Mouse (Mus musculus): Measurements from ENCODE around the gene Gm20503. TPM values are rescaled to one million over a fixed set of nuclear protein-coding genes. Genes with fewer than 3 reads are reported as not detected.
A peak's percentile ranks its signal among the peaks of the same experiment; 100 is the strongest.

Gene Gm20503
- polyA plus RNA-seq, 1 experiment from 2014 or later: 10.1 TPM

DNA sequence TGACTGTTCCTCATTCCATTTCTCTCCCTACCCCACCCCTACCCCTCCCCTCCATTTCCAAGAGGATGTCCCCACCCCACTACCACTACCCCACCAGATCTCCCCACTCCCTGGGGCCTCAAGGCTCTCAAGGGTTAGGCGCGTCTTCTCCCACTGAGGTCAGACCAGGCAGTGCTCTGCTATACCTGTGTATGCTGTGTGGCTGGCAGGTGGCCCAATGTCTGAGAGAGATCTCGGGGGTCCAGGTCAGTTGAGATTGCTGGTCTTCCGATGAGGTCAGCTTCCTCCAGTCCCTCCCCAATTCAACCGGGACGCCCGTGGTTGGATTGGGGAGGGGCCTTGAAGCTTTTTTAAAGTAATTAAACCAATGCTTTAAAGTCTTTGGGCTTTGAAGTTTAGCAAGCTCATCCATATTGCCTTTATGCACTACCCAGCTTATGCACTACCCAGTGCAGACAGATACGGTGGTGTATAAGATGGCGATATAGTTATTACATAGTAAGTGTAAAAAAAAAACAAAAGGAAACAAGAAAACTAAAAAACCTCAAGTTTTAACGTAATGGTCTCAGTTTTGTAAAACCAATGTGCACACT lies 31.4 kb downstream of the Gm20503 start:
- Histone ChIP-seq H3K4me3 (ENCODE audit: low read length) (peak overlapping the region; percentile 88), H3K9me3 (ENCODE audit: low read length) (peaks cover 3% of the 10 kb centered on the region), H3K9ac (replicated peaks; ENCODE audit: low read length) (no peak overlapping the region), H3K27ac (ENCODE audit: low read length) (no peak overlapping the region), H3K27me3 (ENCODE audit: insufficient read depth, low read length) (no peaks in the 10 kb centered on the region), H3K4me1 (ENCODE audit: insufficient read depth, low read length) (0 out of 2 replicates have a peak, but pooled peaks cover 4% of the 10 kb centered on the region), H3K36me3 (ENCODE audit: insufficient read depth, low read length) (0 out of 2 replicates have a peak, but pooled peaks cover 3% of the 10 kb centered on the region), H3K4me2 (replicated peaks; ENCODE audit: low read depth, low read length) (peak overlapping the region; percentile 73)
- ATAC-seq (ENCODE audit: low FRiP score, low TSS enrichment): 0 out of 2 replicates have a peak, but pooled peaks have one; percentile 33
- 76% methylated on average over 10 of the region's 10 CpGs for WGBS

GRCm38 (mm10) chr4:59034918-59035785 lies 32.1 kb downstream of the Gm20503 start, which contains the start of gene Gng10:
Gng10 (plus strand) TSS chr4:59035088.
- Histone ChIP-seq H3K36me3 (ENCODE audit: insufficient read depth, low read length) (peaks cover 7% of the 10 kb centered on the region; the same call in 1 of the 2 replicates), H3K27me3 (ENCODE audit: insufficient read depth, low read length) (no peaks in the 10 kb centered on the region), H3K27ac (ENCODE audit: low read length) (peak within 1 kb of the TSS; percentile 61), H3K4me1 (ENCODE audit: insufficient read depth, low read length) (0 out of 2 replicates have a peak, but pooled peaks cover 4% of the 10 kb centered on the region), H3K4me2 (replicated peaks; ENCODE audit: low read depth, low read length) (peak within 1 kb of the TSS; percentile 73), H3K9me3 (ENCODE audit: low read length) (peaks cover 3% of the 10 kb centered on the region), H3K9ac (replicated peaks; ENCODE audit: low read length) (peak within 1 kb of the TSS; percentile 90), H3K4me3 (ENCODE audit: low read length) (peak within 1 kb of the TSS; percentile 88)
- 7% methylated on average over 76 of the region's 76 CpGs for WGBS
- ATAC-seq (ENCODE audit: low FRiP score, low TSS enrichment): peak; percentile 89

DNA sequence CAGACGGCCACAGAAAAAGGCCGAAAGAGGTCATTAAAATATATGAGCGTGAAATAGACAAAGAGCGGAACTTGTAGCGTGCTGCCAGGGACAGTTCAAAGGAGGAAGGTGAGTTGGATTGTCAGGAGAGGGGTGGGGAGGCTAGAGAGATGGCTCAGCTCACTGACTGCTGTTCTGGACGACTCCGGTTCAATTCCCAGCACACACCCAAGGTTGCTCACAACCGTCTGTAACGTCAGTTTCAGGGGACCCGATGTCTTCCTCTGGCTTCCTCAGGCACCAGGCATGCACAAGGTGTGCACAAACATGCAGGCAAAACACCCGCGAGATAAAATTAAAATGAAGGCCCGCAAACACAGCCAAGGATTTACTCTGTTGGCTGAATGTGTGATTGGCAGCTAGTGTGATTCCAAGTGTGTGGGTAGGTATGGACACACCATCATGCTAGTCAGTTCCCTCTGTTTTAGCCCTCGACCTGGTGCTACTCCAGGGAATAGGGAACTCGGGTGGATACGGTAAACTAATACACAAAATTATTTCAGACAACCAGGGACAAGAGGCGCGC lies 32.9 kb downstream of the Gm20503 start:
- Histone ChIP-seq H3K36me3 (ENCODE audit: insufficient read depth, low read length) (peaks cover 13% of the 10 kb centered on the region; the same call in 1 of the 2 replicates), H3K4me1 (ENCODE audit: insufficient read depth, low read length) (0 out of 2 replicates have a peak, but pooled peaks cover 4% of the 10 kb centered on the region), H3K27ac (ENCODE audit: low read length) (no peak overlapping the region), H3K27me3 (ENCODE audit: insufficient read depth, low read length) (no peaks in the 10 kb centered on the region), H3K4me2 (replicated peaks; ENCODE audit: low read depth, low read length) (peak overlapping the region; percentile 73), H3K9ac (replicated peaks; ENCODE audit: low read length) (peak overlapping the region; percentile 90), H3K4me3 (ENCODE audit: low read length) (peak overlapping the region; percentile 88), H3K9me3 (ENCODE audit: low read length) (peaks cover 3% of the 10 kb centered on the region)
- ATAC-seq (ENCODE audit: low FRiP score, low TSS enrichment): no peak
- 61% methylated on average over 18 of the region's 18 CpGs for WGBS

DNA sequence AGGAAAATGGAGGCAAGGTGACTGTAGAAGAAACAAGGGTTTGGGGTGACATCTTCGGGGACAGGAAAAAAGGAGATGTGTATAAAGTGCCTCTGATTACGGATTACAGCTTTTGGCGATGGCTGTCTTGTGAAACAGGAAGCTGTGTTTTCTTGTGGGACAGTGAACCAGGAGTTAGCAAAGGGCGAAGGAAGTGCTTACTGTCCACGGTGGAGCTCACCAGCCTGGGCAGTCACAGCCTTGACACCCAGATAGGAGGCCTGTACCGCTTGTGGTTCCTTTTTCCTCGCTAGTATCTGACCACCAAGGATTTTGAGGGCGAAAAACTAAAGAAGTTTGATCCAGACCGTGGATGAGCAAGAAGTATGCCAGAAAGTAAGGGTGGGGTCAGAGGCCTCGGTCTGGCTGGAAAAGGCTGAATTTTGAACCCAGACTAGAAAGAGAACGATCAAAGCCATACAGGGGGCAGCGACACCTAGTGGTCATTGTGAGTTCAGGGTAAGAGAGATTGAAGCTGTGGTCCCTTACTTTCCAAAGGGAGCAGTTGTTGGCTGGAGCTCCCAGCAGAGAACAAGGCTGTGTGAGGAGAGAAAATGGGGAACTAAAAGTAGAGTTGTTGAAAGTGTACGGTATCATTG lies 33.6 kb downstream of the Gm20503 start:
- 50% methylated on average over 13 of the region's 13 CpGs for WGBS
- ATAC-seq (ENCODE audit: low FRiP score, low TSS enrichment): no peak

GRCm38 (mm10) chr4:59037525-59037924 lies 34.5 kb downstream of the Gm20503 start:
- no peak overlapping the region for H3K4me2 ChIP-seq (replicated peaks; ENCODE audit: low read depth, low read length)

More for the DNA sequence above, 33.6 kb downstream of the Gm20503 start:
- peaks cover 16% of the 10 kb centered on the region; the same call in 1 of the 2 replicates for H3K36me3 ChIP-seq (ENCODE audit: insufficient read depth, low read length)
- no peaks in the 10 kb centered on the region for H3K27me3 ChIP-seq (ENCODE audit: insufficient read depth, low read length)
- H3K4me2 ChIP-seq (replicated peaks; ENCODE audit: low read depth, low read length): no peak overlapping the region
- peaks cover 3% of the 10 kb centered on the region for H3K9me3 ChIP-seq (ENCODE audit: low read length)
- H3K4me1 ChIP-seq (ENCODE audit: insufficient read depth, low read length): 0 out of 2 replicates have a peak, but pooled peaks cover 4% of the 10 kb centered on the region
- H3K27ac ChIP-seq (ENCODE audit: low read length): no peak overlapping the region
- no peak overlapping the region for H3K9ac ChIP-seq (replicated peaks; ENCODE audit: low read length)
- no peak overlapping the region for H3K4me3 ChIP-seq (ENCODE audit: low read length)

DNA sequence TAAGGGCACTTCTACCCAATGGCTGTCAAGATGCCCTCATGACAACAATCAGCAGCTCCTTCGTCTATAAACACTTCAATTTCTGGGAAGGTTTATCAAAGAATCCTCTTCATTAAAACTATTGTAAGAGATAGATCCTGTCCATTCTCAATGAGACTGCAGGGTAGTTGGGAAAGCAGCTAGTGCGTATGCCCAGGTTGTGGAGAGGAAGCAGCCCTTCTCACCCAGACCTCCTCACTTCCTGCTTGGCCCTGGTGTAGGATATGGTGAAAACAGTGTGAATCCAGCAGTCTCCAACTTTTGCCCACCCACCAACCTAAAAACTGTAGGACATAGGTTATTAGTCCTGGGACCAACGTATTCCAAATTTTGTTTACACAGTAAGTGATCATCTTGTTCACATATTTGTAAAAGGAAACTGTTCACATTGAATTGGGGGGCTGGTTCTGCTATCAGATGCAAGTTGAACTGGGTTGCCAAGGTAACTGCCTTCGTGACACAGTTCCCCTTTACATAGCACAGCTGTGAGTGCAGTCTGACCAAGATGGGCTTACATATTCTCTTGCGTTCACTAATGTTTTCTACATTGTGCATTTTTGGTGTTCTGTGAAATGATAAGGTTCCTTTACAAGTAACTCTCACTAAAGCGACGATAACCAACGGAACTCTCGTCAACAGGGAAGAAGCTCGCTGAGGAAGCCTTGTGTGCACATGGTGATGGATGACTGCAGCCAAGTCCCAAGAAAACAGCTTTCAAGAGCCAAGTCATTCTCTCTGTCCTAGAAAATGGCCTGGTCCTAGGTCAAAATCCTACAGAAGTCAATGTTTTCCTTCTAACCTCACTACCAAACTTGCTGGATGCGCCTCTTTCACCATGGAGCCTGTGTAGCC lies 37.6 kb downstream of the Gm20503 start:
- no peak overlapping the region for H3K4me3 ChIP-seq (ENCODE audit: low read length)
- H3K9me3 ChIP-seq (ENCODE audit: low read length): no peaks in the 10 kb centered on the region
- H3K36me3 ChIP-seq (ENCODE audit: insufficient read depth, low read length): peaks cover 20% of the 10 kb centered on the region; the same call in 1 of the 2 replicates
- H3K27me3 ChIP-seq (ENCODE audit: insufficient read depth, low read length): no peaks in the 10 kb centered on the region
- 0 out of 2 replicates have a peak, but pooled peaks cover 4% of the 10 kb centered on the region for H3K4me1 ChIP-seq (ENCODE audit: insufficient read depth, low read length)
- no peak overlapping the region for H3K9ac ChIP-seq (replicated peaks; ENCODE audit: low read length)
- no peak overlapping the region for H3K4me2 ChIP-seq (replicated peaks; ENCODE audit: low read depth, low read length)
- 89% methylated on average over 11 of the region's 11 CpGs for WGBS
- H3K27ac ChIP-seq (ENCODE audit: low read length): no peak overlapping the region
- ATAC-seq (ENCODE audit: low FRiP score, low TSS enrichment): no peak

More at GRCm38 (mm10) chr4:59037525-59037924, 34.5 kb downstream of the Gm20503 start:
- Histone ChIP-seq H3K27me3 (ENCODE audit: insufficient read depth, low read length) (no peaks in the 10 kb centered on the region), H3K9ac (replicated peaks; ENCODE audit: low read length) (no peak overlapping the region), H3K4me3 (ENCODE audit: low read length) (no peak overlapping the region), H3K4me1 (ENCODE audit: insufficient read depth, low read length) (0 out of 2 replicates have a peak, but pooled peaks cover 4% of the 10 kb centered on the region), H3K27ac (ENCODE audit: low read length) (no peak overlapping the region), H3K9me3 (ENCODE audit: low read length) (peaks cover 3% of the 10 kb centered on the region), H3K36me3 (ENCODE audit: insufficient read depth, low read length) (peaks cover 16% of the 10 kb centered on the region; the same call in 1 of the 2 replicates)
- no peak for ATAC-seq (ENCODE audit: low FRiP score, low TSS enrichment)
- WGBS: 84% methylated on average over 3 of the region's 3 CpGs

- no peak for ATAC-seq (ENCODE audit: low FRiP score, low TSS enrichment)
- 95% methylated on average over 5 of the region's 5 CpGs for WGBS
- Histone ChIP-seq H3K27me3 (ENCODE audit: insufficient read depth, low read length) (no peaks in the 10 kb centered on the region), H3K9me3 (ENCODE audit: low read length) (no peaks in the 10 kb centered on the region), H3K4me3 (ENCODE audit: low read length) (no peak overlapping the region), H3K27ac (ENCODE audit: low read length) (no peak overlapping the region), H3K9ac (replicated peaks; ENCODE audit: low read length) (no peak overlapping the region), H3K4me1 (ENCODE audit: insufficient read depth, low read length) (no peaks in the 10 kb centered on the region), H3K4me2 (replicated peaks; ENCODE audit: low read depth, low read length) (no peak overlapping the region), H3K36me3 (ENCODE audit: insufficient read depth, low read length) (peaks cover 20% of the 10 kb centered on the region; the same call in 1 of the 2 replicates)
These were observed 40.1 kb downstream of the Gm20503 start for GRCm38 (mm10) chr4:59043074-59043473.

DNA sequence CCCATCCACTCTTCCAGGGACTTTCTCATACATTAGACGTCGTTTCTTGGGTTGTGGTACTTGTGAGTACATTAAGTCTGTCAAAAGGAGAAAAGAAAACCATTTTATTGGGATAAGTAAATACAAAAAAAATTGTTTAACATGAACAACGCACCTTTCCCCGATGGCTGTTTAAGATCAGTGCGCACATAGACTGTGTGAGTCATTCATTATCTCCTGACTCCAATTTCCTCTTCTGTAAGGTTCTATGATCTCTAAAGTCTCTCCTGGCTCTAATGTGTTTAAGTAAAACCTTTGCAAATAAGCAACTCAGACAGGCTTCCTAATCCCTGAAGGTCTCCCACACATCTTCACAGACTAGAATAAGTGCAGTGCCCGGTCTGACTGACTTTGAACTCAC lies 40.9 kb downstream of the Gm20503 start:
- no peaks in the 10 kb centered on the region for H3K9me3 ChIP-seq (ENCODE audit: low read length)
- no peaks in the 10 kb centered on the region for H3K4me1 ChIP-seq (ENCODE audit: insufficient read depth, low read length)
- H3K27ac ChIP-seq (ENCODE audit: low read length): no peak overlapping the region
- no peak overlapping the region for H3K4me3 ChIP-seq (ENCODE audit: low read length)
- WGBS: 87% methylated on average over 6 of the region's 6 CpGs
- no peak overlapping the region for H3K4me2 ChIP-seq (replicated peaks; ENCODE audit: low read depth, low read length)
- H3K9ac ChIP-seq (replicated peaks; ENCODE audit: low read length): no peak overlapping the region
- peaks cover 17% of the 10 kb centered on the region; the same call in 1 of the 2 replicates for H3K36me3 ChIP-seq (ENCODE audit: insufficient read depth, low read length)
- no peaks in the 10 kb centered on the region for H3K27me3 ChIP-seq (ENCODE audit: insufficient read depth, low read length)
- no peak for ATAC-seq (ENCODE audit: low FRiP score, low TSS enrichment)
